Mouse (Mus musculus): ENCODE data around the gene Slc38a2.

- TF ChIP-seq CTCF (conservative IDR thresholded peaks at IDR 0.05; ENCODE audit: low read length) (no peak), NANOG (IDR thresholded peaks at IDR 0.05; ENCODE audit: borderline replicate concordance, low read length) (no peak)
These were observed 9.6 kb downstream of the Slc38a2 start for GRCm38 (mm10) chr15:96689919-96690318.
